Mouse (Mus musculus) Muller cell, postnatal 12 days (primary cell): ENCODE measurements around the gene Fibcd1.
A peak's percentile ranks its signal among the peaks of the same experiment; 100 is the strongest.

Experiments
- DNase-seq: peaks from one replicate; pipeline ENCODE4 v3.0.0-alpha.2; 2015; ENCODE audit errors: inconsistent ontology term

Gene Fibcd1

DNA sequence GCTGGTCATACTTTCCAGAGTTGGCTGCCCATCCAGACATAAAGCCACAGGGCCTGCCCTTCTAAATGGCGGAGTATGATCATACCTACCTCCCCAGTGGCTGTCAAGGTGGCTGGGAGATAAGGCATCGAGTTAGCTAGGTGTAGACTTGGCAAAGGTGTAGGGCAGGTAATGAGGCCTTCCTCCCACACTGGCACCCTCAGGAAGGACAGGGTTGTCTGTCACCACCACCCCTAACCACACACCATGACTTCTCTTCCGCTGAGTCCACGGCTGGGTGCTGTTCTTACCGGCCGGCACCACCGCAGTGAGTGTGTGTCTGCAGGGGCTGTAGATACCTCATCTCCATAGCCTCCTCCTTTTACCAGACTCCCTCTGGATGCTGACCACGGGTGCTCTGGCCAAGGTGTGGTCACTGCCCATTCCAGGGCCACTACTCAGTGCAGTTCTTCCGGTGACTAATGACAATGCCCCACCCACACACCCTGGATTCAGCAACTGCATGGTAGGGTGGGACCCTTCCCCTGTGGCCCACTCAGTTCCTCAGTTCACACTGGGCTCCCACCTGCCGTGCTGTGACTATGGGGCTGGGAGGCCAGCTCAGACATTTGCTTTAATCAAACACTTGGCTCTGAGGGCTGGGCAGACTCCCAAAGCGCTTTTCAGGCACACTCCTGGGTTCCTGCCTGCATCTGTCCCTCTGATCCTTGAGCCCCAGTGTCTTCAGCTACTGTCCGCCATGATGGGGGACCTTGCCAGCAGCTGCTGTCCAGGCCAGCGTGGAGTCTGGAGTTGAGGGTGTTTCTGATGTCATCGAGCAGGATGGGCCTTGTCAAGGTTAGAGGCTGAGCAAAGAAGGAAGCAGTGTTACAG lies 34.5 kb downstream of the Fibcd1 start:
- peak; percentile 40 for DNase-seq

DNA sequence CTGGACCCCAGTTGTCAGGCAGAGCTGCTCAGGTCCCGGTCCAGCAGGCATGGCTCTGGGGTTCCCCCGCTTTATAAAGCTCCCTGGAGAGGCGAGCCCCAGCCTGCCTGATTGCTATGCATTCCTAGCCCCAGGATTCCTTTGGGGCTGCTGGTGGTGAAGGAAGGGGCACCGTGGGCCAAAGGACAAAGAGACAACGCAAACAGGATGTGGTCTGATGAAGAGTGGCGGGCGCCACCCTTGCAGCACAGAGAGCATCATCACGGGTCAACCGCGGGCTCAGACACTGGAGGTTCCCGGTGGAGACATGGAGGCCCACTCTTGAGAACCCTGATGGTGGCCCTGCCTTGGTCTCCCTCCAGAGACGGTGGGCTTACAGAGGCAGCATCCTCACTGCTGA lies 35.4 kb downstream of the Fibcd1 start, which contains the start of gene Qrfp:
Gene Qrfp, minus strand, starts transcription at position 137 of the 400 bp plus-strand sequence.
- DNase-seq, result no peak

- DNase-seq, result no peak
These were observed 36.5 kb downstream of the Fibcd1 start for GRCm38 (mm10) chr2:31809358-31809740.

DNA sequence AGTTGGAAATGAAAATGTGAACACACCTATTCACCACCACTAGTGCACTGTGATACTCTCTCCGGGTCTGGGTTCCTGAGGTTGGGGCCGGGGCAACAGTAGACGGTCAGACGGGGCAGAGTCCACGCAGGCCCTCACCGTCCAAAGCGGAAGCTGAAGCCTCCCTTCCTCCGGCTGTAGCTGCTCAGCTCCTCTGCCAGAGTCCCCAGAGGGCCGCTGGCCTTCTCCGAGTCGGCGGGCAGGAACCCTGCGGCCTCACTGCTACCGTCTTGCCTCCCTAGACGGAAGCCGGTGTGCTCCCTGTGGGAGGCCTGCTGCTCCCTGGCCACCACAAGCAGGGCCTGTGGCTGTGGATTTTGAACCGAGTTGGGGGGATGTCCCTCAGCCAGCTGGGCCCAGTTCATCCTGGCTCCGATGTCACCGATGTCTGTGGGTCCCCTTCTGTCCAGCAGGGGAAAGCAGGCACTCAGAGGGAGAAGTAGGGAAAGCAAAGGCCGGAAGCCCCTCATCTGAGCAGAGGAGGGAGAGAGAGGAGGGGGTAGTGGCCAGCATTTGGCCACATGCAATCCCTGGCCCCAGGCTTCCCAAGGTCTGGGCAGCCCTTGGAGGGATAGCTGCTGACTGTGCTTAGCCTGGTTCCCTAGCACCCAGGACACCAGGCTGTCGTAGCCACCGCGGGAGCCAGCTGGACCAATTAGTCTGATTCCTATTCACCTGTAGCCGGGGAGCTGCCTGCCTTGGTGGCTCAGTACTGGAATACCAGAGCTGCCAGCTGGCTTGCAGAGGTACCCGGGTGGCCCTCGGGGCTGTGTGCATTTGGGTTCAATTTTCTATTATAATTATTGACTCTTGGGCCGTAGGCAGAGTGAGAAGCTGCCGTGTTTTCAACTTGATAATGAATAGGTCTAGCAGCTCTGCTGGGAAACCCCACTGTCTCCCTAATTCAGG lies 37.1 kb downstream of the Fibcd1 start:
- peak; percentile 55 for DNase-seq

DNA sequence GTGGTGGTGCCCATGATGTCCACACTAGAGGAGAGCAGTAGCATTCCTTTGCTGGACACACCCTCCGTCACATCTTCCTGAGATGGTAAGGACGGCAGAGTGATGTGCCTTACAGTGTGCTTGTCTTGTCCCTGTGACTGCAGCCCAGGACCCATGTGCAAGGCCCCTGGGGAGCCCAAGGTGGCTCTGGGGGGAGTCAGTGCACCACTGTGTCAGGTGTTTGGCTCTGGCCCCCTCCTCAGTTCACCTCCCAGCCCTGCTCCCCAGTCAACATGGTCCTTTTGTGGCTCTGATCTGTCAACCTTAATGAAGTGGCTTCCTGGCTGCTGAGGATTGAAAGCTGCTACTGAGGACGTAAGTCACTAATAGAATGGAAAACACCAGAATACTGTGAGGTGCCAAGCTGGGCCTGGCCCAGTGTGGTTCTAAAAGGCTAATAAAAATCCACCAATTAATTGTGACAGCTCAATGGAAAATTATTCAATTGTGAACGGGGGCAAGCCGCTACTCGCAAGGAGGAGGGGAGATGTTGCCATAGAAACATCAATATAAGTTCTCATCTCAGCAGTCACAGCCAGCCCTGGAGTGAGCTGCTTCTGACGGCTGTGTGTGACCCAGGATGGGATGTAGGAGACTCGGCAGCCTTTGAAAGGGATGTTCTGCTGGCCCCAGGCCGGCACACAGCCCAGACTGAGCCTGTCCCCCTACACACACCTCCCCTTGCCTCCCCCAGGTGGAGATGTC lies 39.0 kb downstream of the Fibcd1 start:
- peak; percentile 46 for DNase-seq

DNA sequence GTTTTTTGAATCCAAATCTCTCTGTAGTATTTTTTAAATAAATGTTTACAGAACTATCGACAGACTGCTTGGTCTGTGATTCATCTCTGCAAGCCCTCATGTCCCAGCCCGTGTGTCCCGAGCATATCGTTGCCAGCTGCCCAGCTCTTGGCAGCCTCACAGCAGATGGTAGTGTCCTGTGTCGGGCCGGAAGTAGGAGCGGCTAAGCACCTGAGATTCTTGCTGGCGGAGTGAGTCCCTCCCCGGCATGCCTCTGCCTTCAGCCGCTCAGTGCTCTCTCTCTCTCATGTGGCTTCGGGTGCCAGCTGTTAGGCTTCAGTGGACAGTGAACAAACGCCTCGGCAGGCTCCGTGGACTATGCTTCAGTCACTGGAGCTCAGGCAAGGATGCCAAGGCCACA lies 42.3 kb downstream of the Fibcd1 start:
- DNase-seq, result no peak

- DNase-seq, result no peak
These were observed 43.0 kb downstream of the Fibcd1 start for GRCm38 (mm10) chr2:31802811-31803210.

DNA sequence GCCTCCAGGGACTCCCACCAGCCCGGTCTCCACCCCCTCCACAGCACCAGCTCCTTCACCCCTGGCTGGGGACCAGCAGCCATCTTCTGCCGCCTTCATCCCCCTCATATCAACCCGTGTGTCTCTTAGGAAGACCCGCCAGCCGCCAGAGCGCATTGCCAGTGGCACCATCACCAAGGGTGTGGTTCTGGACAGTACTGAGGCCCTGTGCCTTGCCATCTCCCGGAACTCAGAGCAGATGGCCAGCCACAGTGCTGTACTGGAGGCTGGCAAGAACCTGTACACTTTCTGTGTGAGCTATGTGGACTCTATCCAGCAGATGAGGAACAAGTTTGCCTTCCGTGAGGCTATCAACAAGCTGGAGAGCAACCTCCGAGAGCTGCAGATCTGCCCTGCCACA lies 44.4 kb downstream of the Fibcd1 start:
- DNase-seq, result no peak

- no peak for DNase-seq
These were observed 48.9 kb downstream of the Fibcd1 start for GRCm38 (mm10) chr2:31796943-31797342.

DNA sequence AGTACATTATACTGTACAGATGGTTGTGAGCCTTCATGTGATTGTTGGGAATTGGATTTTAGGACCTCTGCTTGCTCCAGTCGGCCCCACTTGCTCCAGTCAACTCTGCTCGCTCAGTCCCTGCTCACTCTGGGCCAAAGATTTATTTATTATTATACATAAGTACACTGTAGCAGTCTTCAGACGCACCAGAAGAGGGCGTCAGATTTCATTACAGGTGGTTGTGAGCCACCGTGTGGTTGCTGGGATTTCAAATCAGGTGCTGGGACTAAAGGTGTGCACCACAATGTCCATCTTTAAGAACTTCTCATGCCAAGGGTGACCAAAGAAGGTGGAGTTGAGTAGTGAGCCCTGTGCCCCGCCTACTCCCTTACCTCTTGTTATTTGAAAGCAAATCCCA lies 53.2 kb downstream of the Fibcd1 start:
- no peak for DNase-seq

GRCm38 (mm10) chr2:31791260-31791659 lies 54.5 kb downstream of the Fibcd1 start:
- no peak for DNase-seq

- DNase-seq, result no peak
These were observed 55.0 kb downstream of the Fibcd1 start for GRCm38 (mm10) chr2:31790728-31791251.

DNA sequence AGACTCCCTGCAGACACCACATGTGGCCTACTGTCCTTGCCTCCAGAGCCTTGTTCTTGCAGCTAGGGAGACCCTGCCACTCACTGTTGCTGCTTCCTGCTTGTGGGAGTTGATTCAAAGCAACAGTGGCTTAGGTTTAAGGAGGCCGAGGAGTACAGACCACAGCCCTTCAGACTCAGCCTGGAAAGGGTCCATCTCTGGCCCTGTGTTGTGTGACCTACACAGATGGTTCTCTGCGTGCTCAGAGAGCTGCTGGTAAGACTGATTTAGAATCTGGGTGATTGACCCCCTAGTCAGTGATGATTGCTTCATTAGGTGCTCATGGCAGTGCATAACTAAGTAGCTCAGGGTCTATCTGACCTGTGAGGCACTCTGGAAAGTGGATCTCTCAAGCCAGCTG lies 56.6 kb downstream of the Fibcd1 start:
- DNase-seq, result no peak

DNA sequence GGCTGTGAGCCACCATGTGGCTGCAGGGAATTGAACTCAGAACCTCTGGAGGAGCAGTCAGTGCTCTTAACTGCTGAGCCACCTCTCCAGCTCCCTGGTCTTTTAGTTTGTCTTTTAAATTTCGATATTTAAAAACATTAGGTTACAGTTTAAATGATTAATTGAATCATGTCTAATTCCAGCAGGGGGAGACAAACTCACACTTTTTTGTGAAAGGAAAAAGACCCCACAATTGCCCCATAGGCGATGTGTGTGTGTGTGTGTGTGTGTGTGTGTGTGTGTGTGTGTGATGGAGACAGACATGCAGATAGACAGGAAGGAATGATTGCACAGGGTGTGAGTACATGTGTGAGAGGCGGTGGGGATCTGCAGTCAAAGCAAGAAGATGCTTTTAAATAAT lies 57.6 kb downstream of the Fibcd1 start:
- DNase-seq, result no peak

DNA sequence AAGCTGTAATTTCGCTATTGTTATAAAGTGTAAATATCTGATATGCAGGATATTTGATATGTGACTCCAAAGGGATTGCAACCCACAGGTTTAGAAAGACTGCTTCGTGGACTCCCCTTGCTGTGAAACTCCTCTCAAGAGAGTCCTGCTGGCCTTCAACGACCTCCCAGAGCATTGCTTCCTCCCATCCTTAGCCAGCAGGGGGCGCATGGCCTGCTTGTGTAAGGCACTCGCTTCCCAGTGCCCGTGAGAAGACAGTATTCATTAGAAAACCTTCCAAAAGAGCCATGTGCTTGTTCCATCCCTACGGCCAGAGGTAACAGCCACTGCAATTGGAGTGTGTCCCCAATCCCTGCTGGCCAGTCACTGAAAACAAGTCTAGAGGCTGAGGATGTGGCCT lies 58.8 kb downstream of the Fibcd1 start:
- DNase-seq, result peak; percentile 50

DNA sequence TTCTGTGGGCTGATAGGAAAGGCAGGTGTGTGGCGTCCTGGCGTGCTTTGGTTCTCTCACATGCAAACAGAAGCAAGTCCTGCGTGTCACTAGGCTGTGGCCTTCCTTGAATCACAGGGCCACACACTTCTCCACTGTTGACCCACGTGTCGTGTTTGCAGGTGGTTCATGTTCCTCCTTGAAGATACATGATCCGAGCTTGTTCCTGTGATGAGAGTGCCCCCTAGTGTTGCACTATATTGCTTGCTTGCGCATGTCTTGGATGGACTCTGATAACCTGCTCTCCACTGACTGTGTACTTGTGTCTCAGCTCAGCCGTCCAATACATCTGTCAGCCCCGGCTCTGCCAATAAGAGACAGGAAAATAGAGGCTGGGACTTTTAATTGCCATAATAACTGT lies 60.7 kb downstream of the Fibcd1 start:
- peak; percentile 50 for DNase-seq

DNA sequence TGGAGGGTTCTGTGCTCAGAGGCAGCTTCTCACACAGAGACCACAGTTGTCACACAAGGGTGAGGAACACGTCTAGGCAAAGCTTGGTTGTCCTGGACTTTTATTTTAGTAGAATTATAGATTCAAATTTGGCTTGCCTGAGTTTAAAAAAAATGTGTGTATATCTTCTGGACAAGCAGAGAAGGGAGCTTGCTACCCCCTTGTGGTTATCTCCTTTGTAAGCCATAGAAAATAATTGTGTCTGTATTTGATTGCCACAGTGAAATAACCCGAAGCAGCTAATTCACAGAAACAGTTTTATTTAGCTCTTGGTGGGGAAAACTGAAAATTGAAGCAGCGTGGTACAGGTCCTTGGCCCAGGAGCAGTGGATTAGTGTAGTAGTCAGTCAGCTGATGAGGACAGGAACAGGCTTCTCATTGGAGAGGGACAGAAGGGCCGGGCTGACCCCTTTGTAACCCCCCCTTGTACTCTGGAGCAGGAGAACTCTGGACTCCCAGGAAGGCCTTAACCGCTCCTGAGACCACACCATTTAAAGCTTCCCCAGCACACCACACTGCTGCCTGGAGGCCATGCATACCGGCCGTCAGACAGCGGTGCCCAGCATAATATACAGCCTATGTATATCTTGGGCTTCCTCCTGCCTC lies 62.7 kb downstream of the Fibcd1 start:
- DNase-seq, result no peak

GRCm38 (mm10) chr2:31779258-31779657 lies 66.5 kb downstream of the Fibcd1 start:
- no peak for DNase-seq

- no peak for DNase-seq
These were observed 69.3 kb downstream of the Fibcd1 start for GRCm38 (mm10) chr2:31776479-31776878.

DNA sequence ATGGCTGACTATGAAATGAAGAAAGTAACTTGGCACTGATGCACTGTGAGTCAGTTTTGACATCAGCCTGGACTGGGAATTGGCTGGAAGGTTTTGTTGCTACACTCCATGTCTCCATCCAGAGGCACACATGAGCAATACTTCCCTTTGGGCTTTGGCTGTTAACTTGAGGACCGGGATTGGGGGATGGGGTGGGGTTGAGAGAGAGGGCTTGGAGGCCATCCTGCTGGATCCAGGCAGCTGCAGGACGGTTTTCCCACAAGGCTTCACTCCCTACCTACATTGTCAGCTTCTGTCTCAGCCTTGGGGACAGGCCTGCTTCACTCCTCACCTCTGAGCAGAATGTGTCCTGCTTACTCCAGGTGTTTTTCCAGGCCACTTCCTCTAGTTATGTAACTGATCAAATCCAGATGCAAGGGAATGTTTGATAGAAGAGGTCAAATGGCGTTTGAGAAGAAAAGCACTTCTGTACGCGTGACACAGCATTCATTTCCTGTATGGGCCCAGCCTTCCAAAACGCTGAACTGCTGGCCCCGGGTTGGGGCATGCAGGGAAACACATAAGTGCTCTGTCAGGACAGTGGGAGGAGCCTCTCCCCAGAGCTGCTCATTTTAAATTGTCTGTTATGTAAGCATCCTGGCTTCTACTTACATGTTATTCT lies 74.9 kb downstream of the Fibcd1 start:
- peak; percentile 88 for DNase-seq
